Mouse (Mus musculus): ENCODE measurements around the gene Olfr794. TPM values are rescaled to one million over a fixed set of nuclear protein-coding genes. Genes with fewer than 3 reads are reported as not detected.

Olfr794 gene
- polyA plus RNA-seq (2012; ENCODE audit: low replicate concordance): not detected in 2 replicates

DNA sequence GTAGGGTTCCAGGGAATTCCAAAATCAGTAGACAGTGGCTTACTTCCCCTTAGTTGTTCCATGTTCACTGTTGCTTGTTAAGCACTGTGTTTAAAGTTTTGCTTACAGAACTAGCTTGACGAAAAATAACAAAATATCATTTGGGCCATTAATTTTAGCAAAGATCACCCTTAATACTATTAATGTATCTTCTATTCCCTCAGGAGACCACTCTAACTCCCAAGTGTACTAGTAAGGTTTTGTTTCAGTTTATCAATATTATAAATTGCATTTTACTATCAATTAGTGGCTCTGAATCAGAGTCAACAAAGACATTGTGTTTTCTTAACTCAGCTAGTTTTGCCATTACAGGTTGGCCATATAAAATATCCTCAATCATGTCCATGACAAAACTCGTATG is at the start of gene Olfr794:
Olfr794 (plus strand) TSS at position 301 of the 400 bp plus-strand sequence.

DNA sequence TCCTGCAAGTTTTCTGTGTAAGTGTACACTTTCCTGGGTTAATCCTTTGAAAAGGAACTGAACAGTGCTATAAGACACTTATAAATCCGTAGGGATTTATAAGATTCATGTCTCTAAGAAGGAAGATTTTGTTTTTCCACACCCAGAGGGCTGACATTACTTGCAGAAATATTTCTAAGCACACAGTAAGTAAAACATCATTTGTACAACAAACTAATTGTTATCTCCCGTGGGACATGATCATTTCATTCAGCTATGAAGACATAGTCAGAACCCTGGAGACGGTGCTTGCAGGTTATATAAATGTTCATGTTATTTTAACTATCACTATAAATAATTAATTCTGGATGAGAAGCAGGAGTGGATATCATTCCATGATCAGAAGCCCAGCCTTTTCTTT is 46.0 kb upstream of the Olfr794 start, which contains the start of gene Olfr791:
Olfr791 (plus strand) TSS at position 301 of the 400 bp plus-strand sequence.

DNA sequence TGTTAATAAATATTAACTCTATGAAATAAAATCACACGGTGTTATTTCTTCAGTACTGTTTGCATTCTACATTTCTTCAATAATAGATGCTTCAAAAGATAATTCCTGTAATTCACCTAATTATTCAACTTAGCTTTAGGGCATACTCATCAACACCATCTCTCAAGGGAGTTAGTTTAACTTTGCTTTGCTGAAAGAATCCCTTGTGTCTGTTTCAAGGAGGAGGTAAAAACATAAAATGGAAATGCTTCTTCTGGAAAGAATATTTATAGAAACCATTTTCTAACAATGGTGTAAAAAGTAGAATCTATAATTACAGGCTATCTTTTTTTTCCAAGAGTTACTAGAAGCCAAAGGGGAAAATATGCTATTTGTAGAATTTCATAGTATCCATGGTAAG is 28.6 kb upstream of the Olfr794 start, which contains the start of gene Olfr792:
Olfr792 (plus strand) TSS at position 301 of the 400 bp plus-strand sequence.

DNA sequence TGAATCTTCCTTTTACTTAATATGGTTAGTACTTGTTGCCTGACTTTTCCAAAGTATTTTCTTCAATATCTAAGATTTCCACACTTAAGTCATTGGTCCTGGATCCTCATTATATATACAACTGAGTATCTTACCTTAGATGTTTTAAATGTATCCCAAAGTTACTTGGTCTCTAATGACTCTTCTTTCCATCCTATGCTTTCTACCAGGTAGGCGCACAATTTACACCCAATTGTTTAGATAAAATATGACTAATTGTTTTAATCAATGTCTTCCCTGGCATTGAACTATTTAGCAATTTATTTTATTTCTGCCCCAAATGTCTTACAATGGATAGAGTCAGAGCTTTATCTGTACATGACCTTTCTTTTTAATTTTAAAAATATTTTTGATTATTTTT is 45.0 kb downstream of the Olfr794 start, which contains the start of gene Olfr796:
Olfr796 (minus strand) TSS at position 101 of the 400 bp plus-strand sequence.

Other genes starting within 250 kb of the Olfr794 start
- not detected in 2 replicates for gene Olfr780, start 249.5 kb upstream of the Olfr794 start, polyA plus RNA-seq (2012; ENCODE audit: low replicate concordance)
- gene Olfr781, start 238.8 kb upstream of the Olfr794 start, polyA plus RNA-seq (2012; ENCODE audit: low replicate concordance): not detected in 2 replicates
- gene Olfr782, start 218.8 kb upstream of the Olfr794 start, polyA plus RNA-seq (2012; ENCODE audit: low replicate concordance): not detected in 2 replicates
- not detected in 2 replicates for gene Olfr784, start 183.6 kb upstream of the Olfr794 start, polyA plus RNA-seq (2012; ENCODE audit: low replicate concordance)
- not detected in 2 replicates for gene Olfr785, start 162.2 kb upstream of the Olfr794 start, polyA plus RNA-seq (2012; ENCODE audit: low replicate concordance)
- gene Olfr786, start 140.3 kb upstream of the Olfr794 start, polyA plus RNA-seq (2012; ENCODE audit: low replicate concordance): not detected in 2 replicates
- not detected in 2 replicates for gene Olfr787, start 105.8 kb upstream of the Olfr794 start, polyA plus RNA-seq (2012; ENCODE audit: low replicate concordance)
- gene Olfr788, start 96.7 kb upstream of the Olfr794 start, polyA plus RNA-seq (2012; ENCODE audit: low replicate concordance): not detected in 2 replicates
- not detected in 2 replicates for gene Olfr789, start 82.9 kb upstream of the Olfr794 start, polyA plus RNA-seq (2012; ENCODE audit: low replicate concordance)
- gene Olfr790, start 69.2 kb upstream of the Olfr794 start, polyA plus RNA-seq (2012; ENCODE audit: low replicate concordance): not detected in 2 replicates
- not detected in 2 replicates for gene Olfr791, start 45.9 kb upstream of the Olfr794 start, polyA plus RNA-seq (2012; ENCODE audit: low replicate concordance)
- not detected in 2 replicates for gene Olfr792, start 28.5 kb upstream of the Olfr794 start, polyA plus RNA-seq (2012; ENCODE audit: low replicate concordance)
- not detected in 2 replicates for gene Olfr796, start 44.9 kb downstream of the Olfr794 start, polyA plus RNA-seq (2012; ENCODE audit: low replicate concordance)
- gene Olfr798, start 60.3 kb downstream of the Olfr794 start, polyA plus RNA-seq (2012; ENCODE audit: low replicate concordance): not detected in 2 replicates
- gene Olfr799, start 69.8 kb downstream of the Olfr794 start, polyA plus RNA-seq (2012; ENCODE audit: low replicate concordance): not detected in 2 replicates
- gene Olfr800, start 90.0 kb downstream of the Olfr794 start, polyA plus RNA-seq (2012; ENCODE audit: low replicate concordance): not detected in 2 replicates
- gene Olfr801, start 106.2 kb downstream of the Olfr794 start, polyA plus RNA-seq (2012; ENCODE audit: low replicate concordance): 0.06 TPM in 1 of 2 replicates, not detected in the other
- 0.05 TPM in 1 of 2 replicates, not detected in the other for gene Olfr802, start 120.5 kb downstream of the Olfr794 start, polyA plus RNA-seq (2012; ENCODE audit: low replicate concordance)
- not detected in 2 replicates for gene Olfr803, start 126.6 kb downstream of the Olfr794 start, polyA plus RNA-seq (2012; ENCODE audit: low replicate concordance)
- gene Olfr804, start 135.6 kb downstream of the Olfr794 start, polyA plus RNA-seq (2012; ENCODE audit: low replicate concordance): not detected in 2 replicates
- not detected in 2 replicates for gene Olfr805, start 161.7 kb downstream of the Olfr794 start, polyA plus RNA-seq (2012; ENCODE audit: low replicate concordance)
- not detected in 2 replicates for gene Olfr806, start 174.3 kb downstream of the Olfr794 start, polyA plus RNA-seq (2012; ENCODE audit: low replicate concordance)
- not detected in 2 replicates for gene Olfr807, start 190.1 kb downstream of the Olfr794 start, polyA plus RNA-seq (2012; ENCODE audit: low replicate concordance)
- not detected in 2 replicates for gene Olfr808, start 197.8 kb downstream of the Olfr794 start, polyA plus RNA-seq (2012; ENCODE audit: low replicate concordance)
- not detected in 2 replicates for gene Olfr809, start 207.0 kb downstream of the Olfr794 start, polyA plus RNA-seq (2012; ENCODE audit: low replicate concordance)
- gene Olfr810, start 227.3 kb downstream of the Olfr794 start, polyA plus RNA-seq (2012; ENCODE audit: low replicate concordance): not detected in 2 replicates
- gene Olfr811, start 236.7 kb downstream of the Olfr794 start, polyA plus RNA-seq (2012; ENCODE audit: low replicate concordance): not detected in 2 replicates